8 mouse cellular contexts compared by ENCODE assay signal in the genomic region with DNA sequence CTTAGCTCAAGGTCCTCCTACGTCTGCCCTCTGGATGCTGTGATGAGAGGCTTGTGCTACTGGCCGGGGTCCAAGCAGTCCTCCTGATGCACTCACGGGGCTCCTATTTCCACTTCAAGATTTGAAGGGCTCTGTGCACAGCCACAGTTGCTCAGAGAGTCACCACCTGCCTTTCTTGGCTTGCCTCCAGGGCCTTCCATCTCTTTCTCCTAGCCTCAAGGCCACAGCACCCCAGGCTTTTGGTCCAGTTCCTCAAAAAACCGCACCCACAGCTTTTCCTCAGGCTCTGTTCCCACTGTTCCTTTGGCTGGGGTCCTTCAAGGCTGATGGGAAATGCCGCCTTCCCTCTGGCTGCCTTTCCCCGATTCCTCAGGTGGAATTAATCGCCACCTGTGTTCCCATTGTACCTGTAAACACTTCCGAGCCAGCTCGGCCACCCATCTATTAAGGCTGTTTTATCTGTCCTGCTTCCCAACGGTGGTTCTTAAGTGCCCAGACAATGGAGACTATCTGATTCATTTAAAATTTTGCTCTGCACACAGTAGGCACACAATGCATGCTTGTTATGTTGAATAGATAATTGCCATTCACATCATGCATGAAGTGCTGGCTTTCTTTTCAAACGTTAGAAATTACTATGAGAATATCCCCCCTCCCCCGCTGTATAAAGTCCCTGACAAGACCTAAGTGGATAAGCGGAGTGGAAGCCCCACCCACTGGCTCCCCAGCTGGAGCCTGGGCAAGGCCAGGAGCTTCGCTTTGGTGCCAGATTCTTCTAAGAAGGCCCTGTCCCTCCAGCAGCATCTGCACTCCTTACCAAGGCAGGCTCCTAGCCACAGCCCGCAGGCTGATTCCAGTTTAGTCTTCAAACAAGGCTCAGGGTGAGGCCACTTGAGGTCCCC. TPM values are rescaled to one million over a fixed set of nuclear protein-coding genes. Genes with fewer than 3 reads are reported as not detected.
DNase-seq lines count a peak whose midpoint lies in the region; ATAC-seq and TF ChIP-seq lines count a peak whose summit lies in the region.

No protein-coding gene starts in this region.

- 32% methylated on average over 15 of the region's 15 CpGs for WGBS in heart, adult 2 months

- no peak for ATAC-seq in inflammation-experienced regulatory T-cells, adult 6 months

- no peak overlapping the region for H3K27ac ChIP-seq in heart, adult 2 months

- peak; percentile 63 for DNase-seq in right cerebral cortex, adult 18-20 months
- no peak for DNase-seq in right cerebral cortex, postnatal 25 days
- peak; percentile 99 for DNase-seq in cerebellum, postnatal 25 days
- DNase-seq in heart, adult 2 months, result peak; percentile 76 to 80
- DNase-seq in left cerebral cortex, postnatal 4 days, result peak; percentile 100
- peak; percentile 47 for DNase-seq in retina, embryonic 14.5 days (ENCODE audit: low spot score)
- no peak for DNase-seq in thymus, adult 18-20 months

- TF ChIP-seq POLR2A in heart, adult 2 months (IDR thresholded peaks at IDR 0.05; ENCODE audit: insufficient read depth, low read depth, low read length), result no peak

- no peaks in the 10 kb centered on the region for H3K27me3 ChIP-seq in heart, adult 2 months (ENCODE audit: control insufficient read depth, insufficient read depth, low read length)

- TF ChIP-seq EP300 in heart, adult 2 months (IDR thresholded peaks at IDR 0.05; ENCODE audit: insufficient read depth, low read depth, low read length), result peak; percentile 52; the same call in 1 of the 2 replicates

- no peak for TF ChIP-seq CTCF in heart, adult 2 months (IDR thresholded peaks at IDR 0.05)

- no peak overlapping the region for H3K9ac ChIP-seq in heart, adult 2 months (ENCODE audit: low read depth, low read length)

- no peaks in the 10 kb centered on the region for H3K79me2 ChIP-seq in heart, adult 2 months (replicated peaks; ENCODE audit: control insufficient read depth, insufficient read depth, low read length)

- H3K4me3 ChIP-seq in heart, adult 2 months, result no peak overlapping the region

- no peaks in the 10 kb centered on the region for H3K36me3 ChIP-seq in heart, adult 2 months (ENCODE audit: control insufficient read depth, insufficient read depth, low read length)

- intact Hi-C loops in heart, adult 2 months (cut with DNase I), result no loop called here
- intact Hi-C loops in left cerebral cortex, postnatal 4 days (cut with DNase I), result no loop called here

- peaks cover 5% of the 10 kb centered on the region for H3K4me1 ChIP-seq in heart, adult 2 months (ENCODE audit: control insufficient read depth, insufficient read depth, low read length)

RNA-seq across cellular contexts. Expression of a gene that starts 36.5 kb away (rescaled TPM):
- 10 to 100 TPM; 30.0 to 31.4 TPM for total RNA-seq in heart, adult 2 months (2021)
- polyA plus RNA-seq in heart, adult 2 months (2012; rRNA removed), result 38.3 and 39.5 TPM in 2 replicates
- total RNA-seq in left cerebral cortex, postnatal 4 days (2021), result 10 to 100 TPM; 64.7 to 67.8 TPM
- polyA plus RNA-seq in inflammation-experienced regulatory T-cells, adult 6 months (2017; shearing (Covaris generic)), result 10 to 100 TPM in 2 of 3 experiments, 1 to 10 TPM in 1; 9.2 to 13.0 (median 11.9) TPM

Comparison
In these comparisons a context has a peak if more than half of its experiments do, and no peak if none do; other contexts are left out.
1. DNase-seq: peak in right cerebral cortex, adult 18-20 months (single experiment), cerebellum, postnatal 25 days (2 of 2), heart, adult 2 months (2 of 2), left cerebral cortex, postnatal 4 days (single experiment) and retina, embryonic 14.5 days (single experiment); none in right cerebral cortex, postnatal 25 days (single experiment) and thymus, adult 18-20 months (0 of 2).